Comparison of ENCODE assay signal across 18 mouse cellular contexts in genomic region chr10:120775361-120775760, GRCm38 (mm10).
DNase-seq lines count a peak whose midpoint lies in the region; ATAC-seq lines count a peak whose summit lies in the region.
"Had no signal": no experiment of that assay in that cellular context is flagged by ENCODE, and none has a peak within 500 bp of the region (broad histone marks: within the 10 kb centered on the region; RNA-seq: fewer than 3 reads in every experiment).

No protein-coding gene starts in this region.

- WGBS in liver, embryonic 11.5 days = 33% methylated on average over 4 of the region's 4 CpGs
- WGBS in liver, embryonic 12.5 days (ENCODE audit: insufficient replicate concordance) = 20% methylated on average over 4 of the region's 4 CpGs
- WGBS in kidney, embryonic 15.5 days = 82% methylated on average over 4 of the region's 4 CpGs

- peaks cover 2% of the 10 kb centered on the region; the same call in 1 of the 2 replicates for H3K9me3 ChIP-seq in liver, embryonic 11.5 days (ENCODE audit: control insufficient read depth, low read length)
- H3K9me3 ChIP-seq in liver, embryonic 12.5 days (replicated peaks) = 0 out of 2 replicates have a peak, but pooled peaks cover 6% of the 10 kb centered on the region
- H3K9me3 ChIP-seq in kidney, embryonic 15.5 days (replicated peaks) = no peaks in the 10 kb centered on the region; the same call in 1 of the 2 replicates

- peak; percentile 73 for ATAC-seq in liver, embryonic 11.5 days (replicated peaks; ENCODE audit: low FRiP score)
- peak; percentile 78 for ATAC-seq in liver, embryonic 12.5 days
- peak; percentile 100 for ATAC-seq in megakaryocyte progenitor cell, adult 5-6 weeks (replicated peaks; ENCODE audit: poor library complexity)
- no peak for ATAC-seq in kidney, embryonic 15.5 days (replicated peaks; ENCODE audit: low FRiP score)
- ATAC-seq: forebrain, embryonic 13.5 days; Patski had no signal

- peak; percentile 29 for DNase-seq in liver, embryonic 11.5 days (ENCODE audit: low spot score)
- DNase-seq in liver = no peak
- DNase-seq in MEL-GATA-1-ER (ENCODE audit: extremely low read depth, low read depth) = peak; percentile 98
- no peak for DNase-seq in layer of hippocampus, postnatal 25 days (ENCODE audit: extremely low spot score in 1 of 2, low spot score in 1 of 2)
- DNase-seq in gastrocnemius, adult 18-20 months (ENCODE audit: low spot score) = no peak
- DNase-seq: adrenal gland, postnatal 10 days; cerebellum, adult 8-10 months; gastrocnemius, postnatal 10 days; kidney, adult 9 months; kidney, postnatal 4 days; layer of hippocampus, adult 9-11 months had no signal

- no peaks in the 10 kb centered on the region for H3K4me1 ChIP-seq in liver, embryonic 11.5 days (replicated peaks; ENCODE audit: control insufficient read depth, insufficient read depth, low read length)
- H3K4me1 ChIP-seq in liver, embryonic 12.5 days = no peaks in the 10 kb centered on the region
- no peaks in the 10 kb centered on the region for H3K4me1 ChIP-seq in kidney, embryonic 15.5 days
- H3K4me1 ChIP-seq: forebrain, embryonic 13.5 days had no signal

- H3K9ac ChIP-seq in liver, embryonic 11.5 days (ENCODE audit: low read depth, low read length) = no peak overlapping the region
- H3K9ac ChIP-seq in liver, embryonic 12.5 days = no peak overlapping the region
- no peak overlapping the region for H3K9ac ChIP-seq in kidney, embryonic 15.5 days
- H3K9ac ChIP-seq: forebrain, embryonic 13.5 days; hindbrain, embryonic 14.5 days had no signal

- H3K36me3 ChIP-seq in liver, embryonic 11.5 days (ENCODE audit: control insufficient read depth, insufficient read depth, low read length) = no peaks in the 10 kb centered on the region
- H3K36me3 ChIP-seq in liver, embryonic 12.5 days = no peaks in the 10 kb centered on the region
- H3K36me3 ChIP-seq in kidney, embryonic 15.5 days = no peaks in the 10 kb centered on the region

- no peaks in the 10 kb centered on the region for H3K27me3 ChIP-seq in liver, embryonic 11.5 days (replicated peaks; ENCODE audit: control insufficient read depth, insufficient read depth, low read length)
- no peaks in the 10 kb centered on the region for H3K27me3 ChIP-seq in liver, embryonic 12.5 days (replicated peaks)
- no peaks in the 10 kb centered on the region for H3K27me3 ChIP-seq in kidney, embryonic 15.5 days
- H3K27me3 ChIP-seq: forebrain, embryonic 13.5 days; Patski had no signal

- no peak overlapping the region for H3K27ac ChIP-seq in liver, embryonic 11.5 days (ENCODE audit: low read depth, low read length)
- no peak overlapping the region for H3K27ac ChIP-seq in liver, embryonic 12.5 days
- H3K27ac ChIP-seq in kidney, embryonic 15.5 days = no peak overlapping the region
- H3K27ac ChIP-seq: forebrain, embryonic 13.5 days; heart, embryonic 10.5 days; hindbrain, embryonic 14.5 days had no signal

- no peak overlapping the region for H3K4me2 ChIP-seq in liver, embryonic 11.5 days
- no peak overlapping the region for H3K4me2 ChIP-seq in liver, embryonic 12.5 days
- H3K4me2 ChIP-seq in kidney, embryonic 15.5 days = no peak overlapping the region
- H3K4me2 ChIP-seq: forebrain, embryonic 13.5 days; hindbrain, embryonic 14.5 days had no signal

- no peak overlapping the region for H3K4me3 ChIP-seq in liver, embryonic 11.5 days (ENCODE audit: low read depth, low read length)
- no peak overlapping the region for H3K4me3 ChIP-seq in liver, embryonic 12.5 days
- no peak overlapping the region for H3K4me3 ChIP-seq in kidney, embryonic 15.5 days (replicated peaks)
- H3K4me3 ChIP-seq: forebrain, embryonic 13.5 days; heart, embryonic 10.5 days had no signal

Comparison
In these comparisons a context has a peak if more than half of its experiments do, and no peak if none do; other contexts are left out.
1. DNase-seq: peak in liver, embryonic 11.5 days (single experiment) and MEL-GATA-1-ER (single experiment); none in liver (single experiment), layer of hippocampus, postnatal 25 days (0 of 2) and gastrocnemius, adult 18-20 months (single experiment).